Mouse (Mus musculus) leukemia stem cell, adult 10-12 weeks (primary cell): Measurements from ENCODE around the gene Fastk. TPM values are rescaled to one million over a fixed set of nuclear protein-coding genes. Genes with fewer than 3 reads are reported as not detected.

Source experiments
- polyA plus RNA-seq: library from polyadenylated mRNA; stranded (reverse); fragments of >175 nt; gene quantifications from 2 replicates; pipeline ENCODE4 v1.2.3, GENCODE M21; 2012; ENCODE audit warnings: low replicate concordance

Gene Fastk
- 240 and 410 TPM in 2 replicates for polyA plus RNA-seq

DNA sequence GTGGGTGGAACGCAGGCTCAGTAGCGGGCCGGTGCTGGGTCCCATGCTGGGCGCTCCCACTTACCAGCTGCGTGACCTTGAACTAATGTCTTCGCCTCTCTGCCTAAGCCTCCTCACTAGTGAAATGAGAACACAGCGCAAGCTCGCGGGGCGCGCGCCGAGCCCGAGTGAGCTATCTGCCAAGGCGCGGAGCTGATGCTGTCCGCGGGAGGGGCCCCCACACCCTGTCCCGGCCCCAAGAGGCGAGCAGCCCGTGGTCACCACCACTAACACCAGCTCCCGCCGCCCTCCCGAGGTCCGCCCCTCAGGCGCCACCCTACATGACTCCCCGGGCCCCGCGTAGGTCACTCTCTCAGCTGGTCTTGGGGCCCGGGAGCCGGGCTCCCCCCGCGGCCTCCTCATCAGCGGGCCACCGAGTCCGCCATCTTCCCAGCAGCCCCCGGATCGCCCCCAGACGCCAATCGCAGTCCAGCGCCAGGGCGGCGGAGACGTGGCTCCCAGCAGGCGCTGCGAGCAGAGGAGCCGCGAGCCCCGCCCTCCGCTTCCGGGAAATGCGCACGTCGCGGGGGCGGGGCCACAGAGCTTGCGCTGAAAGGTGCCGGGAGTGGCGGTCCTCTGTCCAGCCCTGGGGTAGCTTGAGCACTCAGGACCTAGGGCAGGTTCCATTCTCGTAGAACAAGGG lies at the start of gene Fastk:
Gene Fastk, minus strand, starts transcription at position 542 of the 682 bp plus-strand sequence.

DNA sequence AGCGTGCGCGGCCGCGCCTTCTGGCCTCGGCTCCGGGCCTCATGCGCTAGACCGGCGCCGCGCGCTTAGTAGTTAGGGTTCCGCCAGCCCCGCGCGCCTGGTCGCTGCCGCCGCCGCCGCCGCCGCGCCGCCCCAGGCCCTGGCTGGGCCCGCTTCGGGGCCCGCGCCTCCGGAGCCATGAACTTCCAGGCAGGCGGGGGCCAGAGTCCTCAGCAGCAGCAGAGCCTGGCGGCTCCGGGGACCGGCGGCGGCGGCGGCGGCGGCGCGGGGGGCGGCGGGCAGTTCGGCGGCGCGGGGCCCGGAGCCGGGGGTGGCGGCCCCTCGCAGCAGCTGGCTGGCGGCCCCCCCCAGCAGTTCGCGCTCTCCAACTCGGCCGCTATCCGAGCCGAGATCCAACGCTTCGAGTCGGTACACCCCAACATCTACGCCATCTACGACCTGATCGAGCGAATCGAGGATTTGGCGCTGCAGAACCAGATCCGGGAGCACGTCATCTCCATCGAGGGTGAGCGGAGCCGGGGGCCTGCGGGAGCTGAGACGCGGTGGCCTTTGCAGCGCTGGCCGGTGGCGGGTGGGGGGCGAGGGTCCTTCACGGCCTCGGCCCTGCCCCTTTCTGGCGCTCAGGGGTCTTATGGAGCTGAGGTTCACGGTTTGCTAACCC lies 7.1 kb upstream of the Fastk start, which contains the start of gene Agap3:
Gene Agap3, plus strand, starts transcription at position 148 of the 661 bp plus-strand sequence.

DNA sequence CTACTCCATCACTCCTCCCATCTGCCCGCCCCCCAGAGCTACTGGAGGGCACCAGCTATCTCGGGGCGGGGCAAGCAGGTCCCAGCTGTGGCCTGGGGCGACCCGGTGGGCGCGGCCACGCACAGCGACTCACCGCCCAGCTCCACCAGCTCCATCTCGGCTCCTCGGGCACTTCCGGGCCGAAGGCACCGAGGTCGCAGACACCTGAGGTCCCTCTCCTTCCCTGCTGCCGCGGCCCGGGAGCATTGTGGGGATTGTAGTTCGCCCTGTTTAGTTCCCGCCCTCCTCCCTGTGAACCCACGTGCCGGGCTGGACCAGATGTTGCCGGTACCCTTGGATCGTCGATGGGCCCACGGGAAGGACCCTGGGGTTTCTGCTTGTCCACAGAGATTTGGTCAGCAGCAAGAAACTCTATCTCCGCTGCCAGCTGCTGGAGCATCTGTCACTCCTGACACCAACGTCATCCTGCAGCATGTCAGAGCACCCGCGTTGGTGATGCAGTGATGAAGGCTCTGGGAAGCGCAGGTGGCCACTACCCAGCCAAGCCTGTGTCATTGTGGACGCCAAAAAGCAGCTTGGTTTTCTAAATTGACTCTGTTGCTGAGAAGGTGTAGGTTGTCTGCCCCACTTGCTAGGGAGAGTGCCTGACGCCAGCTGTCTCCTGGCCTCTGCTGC lies 2.7 kb upstream of the Fastk start, which contains the start of gene Tmub1:
Gene Tmub1, minus strand, starts transcription at position 231 of the 675 bp plus-strand sequence.

DNA sequence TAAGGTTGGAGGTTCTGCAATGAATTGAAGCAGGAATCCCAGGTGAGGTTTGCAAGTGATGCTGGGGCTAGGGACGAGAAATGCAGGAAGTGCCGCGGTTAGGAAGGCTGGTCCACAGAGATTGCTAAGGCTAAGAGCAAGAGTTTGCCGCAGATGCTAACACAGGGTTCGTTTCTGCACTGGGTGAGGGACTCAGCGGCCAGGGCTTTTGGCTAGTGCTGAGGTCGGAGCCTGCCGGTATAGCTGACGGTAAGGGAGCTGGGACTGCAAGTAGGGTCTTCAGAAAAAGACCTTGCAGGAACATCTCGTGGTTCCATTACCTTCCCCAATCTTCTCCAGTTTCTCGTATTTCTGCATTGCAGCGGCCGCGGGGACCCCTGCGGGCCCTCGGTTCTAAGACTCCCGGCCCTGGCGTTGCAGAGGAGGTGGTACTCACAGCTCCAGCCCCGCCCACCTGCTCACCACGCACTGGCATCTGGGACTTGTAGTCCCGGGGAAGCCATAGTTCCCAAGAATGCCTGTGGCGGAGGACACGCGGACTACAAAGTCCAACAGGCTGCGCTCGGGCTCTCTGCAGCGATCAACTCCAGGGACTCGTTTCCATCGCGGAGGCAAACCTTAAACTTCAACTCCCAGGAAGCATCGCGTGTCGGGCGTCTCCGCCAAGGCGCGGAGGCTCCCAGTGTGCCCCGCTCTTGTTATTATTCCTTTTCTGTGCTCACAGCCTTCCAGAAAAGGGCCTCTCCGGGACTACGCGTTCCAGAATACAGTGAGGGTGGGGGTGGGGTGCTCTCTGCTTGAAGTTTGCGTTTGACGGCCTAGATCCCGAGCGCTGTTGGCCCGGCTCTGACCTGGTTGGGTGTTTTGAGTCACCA lies 21.7 kb downstream of the Fastk start, which contains the start of the genes Cdk5 and Slc4a2:
Gene Cdk5, minus strand, starts transcription at position 402 of the 875 bp plus-strand sequence.
Gene Slc4a2, plus strand, starts transcription at position 709 of the 875 bp plus-strand sequence.

DNA sequence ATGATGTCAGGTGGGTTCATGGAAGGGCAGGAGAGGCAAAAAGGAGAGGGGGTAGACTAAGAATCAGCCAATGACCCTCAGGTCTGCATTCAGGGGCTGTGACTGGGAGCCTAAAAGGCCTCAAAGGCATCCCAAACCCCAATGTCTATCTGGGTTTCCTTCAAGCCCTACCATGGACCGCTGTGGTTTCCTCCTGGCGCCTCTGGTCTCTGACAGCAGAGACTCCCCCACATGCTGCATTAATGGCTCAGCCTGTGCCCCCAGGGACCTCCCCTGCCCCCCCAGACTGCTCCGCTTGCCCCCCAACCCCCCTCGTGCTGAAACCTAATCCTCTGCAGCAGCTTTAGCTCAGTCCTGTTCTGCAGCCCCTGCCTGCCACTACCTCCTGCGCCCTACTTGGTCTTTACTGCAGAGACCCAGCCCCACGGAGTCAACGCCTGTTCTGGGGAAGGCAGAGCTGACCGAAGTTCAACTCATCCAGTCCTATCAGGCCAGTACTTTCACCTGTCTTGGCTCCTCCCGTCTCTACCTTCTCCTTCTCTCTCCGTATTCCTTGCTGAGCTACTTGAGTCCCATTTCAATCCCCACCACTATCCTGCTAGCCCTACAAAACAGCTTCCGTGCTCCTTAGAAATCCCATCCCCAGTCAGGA lies 31.9 kb downstream of the Fastk start, which contains the start of gene Asic3:
Gene Asic3, plus strand, starts transcription at position 351 of the 652 bp plus-strand sequence.

DNA sequence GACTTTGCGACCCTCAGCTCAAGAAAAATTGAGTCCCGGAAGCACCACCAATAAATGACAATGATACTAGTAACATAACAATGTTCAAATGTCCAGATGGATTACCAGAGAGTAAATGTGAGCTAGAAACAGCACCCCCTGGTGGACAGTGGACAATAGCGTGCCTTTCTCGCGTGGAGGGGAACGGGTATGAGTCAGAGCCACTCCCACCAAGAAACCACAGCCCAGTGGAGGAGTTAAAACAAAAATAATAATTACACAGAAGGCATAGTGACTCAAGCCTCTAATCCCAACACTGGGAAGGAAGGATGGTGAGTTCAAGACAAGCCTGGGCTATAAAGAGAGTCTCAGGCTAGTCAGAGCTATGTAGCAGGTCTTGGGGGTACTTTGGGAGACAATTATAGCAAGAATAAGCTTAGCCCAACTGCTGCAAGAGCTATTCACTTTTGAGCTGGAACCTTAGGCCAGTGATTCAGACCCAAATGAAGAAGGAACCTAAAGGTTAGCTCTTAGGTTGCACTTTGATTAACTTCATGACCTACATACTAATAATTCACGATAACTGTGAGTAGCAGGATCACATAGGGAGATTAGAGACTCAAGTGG lies 51.6 kb downstream of the Fastk start, which contains the start of gene Abcb8:
Gene Abcb8, plus strand, starts transcription at position 272 of the 606 bp plus-strand sequence.

DNA sequence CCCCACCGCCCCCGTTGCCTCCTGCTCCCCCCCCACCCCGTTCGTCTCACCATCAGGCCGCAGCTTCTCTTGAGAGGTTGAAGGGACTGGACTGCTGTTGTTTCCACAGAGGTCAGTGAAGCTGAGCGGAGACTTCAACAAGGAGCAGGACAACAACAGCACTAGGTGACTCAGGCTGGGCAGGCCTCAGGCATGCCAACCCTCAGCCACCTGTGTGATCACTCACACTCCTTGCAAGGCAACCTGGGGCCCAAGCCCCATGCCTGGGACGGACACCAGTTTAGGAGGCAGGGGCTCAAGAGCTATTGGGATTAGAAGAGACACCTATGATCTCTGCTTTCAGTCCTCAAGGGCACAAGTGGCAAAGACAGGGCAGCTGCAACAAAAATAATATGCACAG lies 53.2 kb downstream of the Fastk start, which contains the start of gene Atg9b:
Gene Atg9b, minus strand, starts transcription at position 280 of the 400 bp plus-strand sequence.

Other genes with a start within 250 kb of the Fastk start
- gene Kcnh2, start 93.7 kb downstream of the Fastk start, polyA plus RNA-seq = 0.57 and 1.2 TPM in 2 replicates
- gene Nos3, start 80.5 kb downstream of the Fastk start, polyA plus RNA-seq = 2.9 and 4.1 TPM in 2 replicates
- gene Atg9b, start 53.1 kb downstream of the Fastk start, polyA plus RNA-seq = 2.9 and 4.9 TPM in 2 replicates
- 26.8 and 82.6 TPM in 2 replicates for gene Abcb8, start 51.6 kb downstream of the Fastk start, polyA plus RNA-seq
- gene Asic3, start 31.9 kb downstream of the Fastk start, polyA plus RNA-seq = not detected in 2 replicates
- 13.9 and 16.8 TPM in 2 replicates for gene Cdk5, start 21.8 kb downstream of the Fastk start, polyA plus RNA-seq
- gene Slc4a2, start 21.4 kb downstream of the Fastk start, polyA plus RNA-seq = 34.2 and 35.8 TPM in 2 replicates
- 28.8 and 48.7 TPM in 2 replicates for gene Tmub1, start 2.6 kb upstream of the Fastk start, polyA plus RNA-seq
- gene Agap3, start 6.9 kb upstream of the Fastk start, polyA plus RNA-seq = 245 and 322 TPM in 2 replicates
- gene Gbx1, start 81.9 kb upstream of the Fastk start, polyA plus RNA-seq = not detected in 2 replicates
- not detected in 2 replicates for gene Asb10, start 95.7 kb upstream of the Fastk start, polyA plus RNA-seq
- gene 4931409K22Rik, start 111.5 kb upstream of the Fastk start, polyA plus RNA-seq = not detected in 2 replicates
- gene Abcf2, start 132.2 kb upstream of the Fastk start, polyA plus RNA-seq = 53.5 and 152 TPM in 2 replicates
- gene Chpf2, start 141.5 kb upstream of the Fastk start, polyA plus RNA-seq = 95.3 and 106 TPM in 2 replicates
- gene Smarcd3, start 179.1 kb upstream of the Fastk start, polyA plus RNA-seq = 0.10 and 0.56 TPM in 2 replicates
- 12.0 and 32.4 TPM in 2 replicates for gene Nub1, start 240.2 kb upstream of the Fastk start, polyA plus RNA-seq